Mouse (Mus musculus) CH12F3 (cell line): Measurements from ENCODE around the gene Tsacc.
"Not testable (repeated sequence)": the region's sequence is repeated elsewhere in the genome, so short reads cannot be mapped to it uniquely, and the experiment has no call there.

Source experiments
- in situ Hi-C: fragments of 300-500 bp; cut with MboI; formaldehyde crosslinking; loops from 2 replicates; pipeline ENCODE4 v1.14.3; 2020; ENCODE audit warnings: low sequenced_read_pairs

Tsacc gene

GRCm38 (mm10) chr3:88296561-88297318 is at the start of gene Tsacc, which contains the start of gene Cct3:
Tsacc (minus strand) TSS chr3:88296999.
Cct3 (plus strand) TSS chr3:88297116.
- in situ Hi-C loops, result no loop called here

GRCm38 (mm10) chr3:88339006-88339405 is 42.2 kb upstream of the Tsacc start:
- in situ Hi-C loops, result no loop called here

- in situ Hi-C loops, result no loop called here
Measured at GRCm38 (mm10) chr3:88338316-88338715, 41.5 kb upstream of the Tsacc start.

- in situ Hi-C loops, result no loop called here
Measured at GRCm38 (mm10) chr3:88337367-88338020, 40.7 kb upstream of the Tsacc start.

GRCm38 (mm10) chr3:88336058-88337013 is 39.5 kb upstream of the Tsacc start, which contains the start of the genes Tmem79 and Smg5:
Tmem79 (minus strand) TSS chr3:88336148.
Smg5 (plus strand) TSS chr3:88336260.
- in situ Hi-C loops, result no loop called here

DNA sequence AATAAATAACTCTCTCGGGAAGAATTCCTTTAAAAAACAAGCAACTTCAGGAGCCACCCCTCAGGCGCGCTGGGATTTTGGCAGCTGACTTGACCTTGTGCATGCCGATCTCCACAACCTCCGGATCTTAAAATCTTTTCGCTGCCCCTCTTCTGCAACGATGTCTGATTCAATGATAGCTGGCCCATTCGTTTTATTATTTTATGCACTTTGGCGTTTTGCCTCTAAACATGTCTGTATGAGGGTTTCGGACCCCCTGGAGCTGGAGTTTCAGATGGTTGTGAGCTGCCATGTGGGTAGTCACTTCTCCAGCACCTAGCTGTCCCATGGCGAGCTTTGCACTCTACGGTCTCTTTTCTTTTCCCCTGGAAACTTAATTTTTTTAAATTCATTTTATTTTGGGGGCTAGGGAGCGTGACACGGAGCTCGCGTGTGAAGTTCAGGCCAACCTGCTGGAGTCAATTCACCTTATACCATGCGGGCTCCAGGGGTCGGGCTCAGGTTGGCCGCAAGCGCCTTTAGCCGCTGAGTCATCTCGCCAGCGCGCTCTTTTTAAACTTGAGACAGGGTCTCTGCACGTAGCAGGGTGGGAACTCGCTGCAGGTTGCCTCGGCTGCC is 38.7 kb upstream of the Tsacc start:
- in situ Hi-C loops, result no loop called here

DNA sequence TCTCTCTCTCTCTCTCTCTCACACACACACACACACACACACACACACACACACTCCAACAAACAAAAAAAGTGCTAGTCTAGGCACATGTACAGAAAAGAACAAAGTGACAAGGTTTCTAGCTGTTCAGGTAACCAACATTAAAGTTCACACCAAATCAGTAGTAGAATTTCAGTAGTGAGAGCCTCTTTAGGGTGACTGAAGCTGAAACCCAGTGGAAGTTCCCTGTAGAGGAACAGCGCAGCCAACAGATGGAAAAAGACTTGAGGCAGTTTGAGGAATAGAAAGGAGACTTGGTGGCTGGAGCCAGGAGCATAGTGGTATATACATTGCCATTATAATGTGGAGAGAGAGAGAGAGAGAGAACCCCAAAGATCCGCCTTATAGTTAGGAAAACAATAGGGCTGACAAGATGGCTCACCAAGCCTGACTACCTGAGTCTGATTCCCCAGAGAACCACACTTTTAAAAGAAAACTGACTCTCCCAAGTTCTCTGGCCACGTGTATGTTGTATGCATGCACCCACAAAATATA is 38.2 kb upstream of the Tsacc start:
- in situ Hi-C loops, result no loop called here

DNA sequence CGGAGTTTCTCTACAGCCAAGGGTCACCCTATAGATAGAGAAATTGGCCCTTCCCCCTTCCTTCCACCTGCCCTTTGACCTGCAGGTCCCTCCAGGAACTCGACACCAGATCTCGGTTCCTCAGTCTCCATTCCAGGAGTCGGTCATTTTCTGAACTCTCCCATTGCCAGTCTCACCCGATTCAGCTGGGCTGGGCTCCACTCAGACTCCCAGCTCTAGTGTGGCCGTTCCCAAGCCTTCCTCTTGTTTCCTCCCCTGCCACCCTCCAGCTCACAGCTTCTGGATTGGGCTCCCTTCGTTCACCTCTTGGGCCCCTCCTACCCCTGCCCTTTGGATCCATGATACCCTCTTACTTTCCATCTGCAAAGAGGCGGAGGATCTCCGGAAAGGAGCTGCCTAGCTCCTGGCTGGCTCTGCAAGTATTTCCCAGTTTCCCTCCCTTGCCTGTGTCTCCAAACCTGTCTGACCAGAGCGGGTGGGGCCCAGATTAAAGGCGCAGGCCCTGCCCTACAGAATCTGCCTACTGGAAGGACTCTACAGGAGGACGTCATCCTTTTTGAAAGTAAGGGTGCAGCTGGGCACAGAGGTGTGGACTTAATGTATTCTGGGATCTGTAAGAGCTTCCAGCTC is 37.3 kb upstream of the Tsacc start:
- in situ Hi-C loops, result no loop called here

GRCm38 (mm10) chr3:88331282-88331681 is 34.5 kb upstream of the Tsacc start:
- in situ Hi-C loops, result no loop called here

DNA sequence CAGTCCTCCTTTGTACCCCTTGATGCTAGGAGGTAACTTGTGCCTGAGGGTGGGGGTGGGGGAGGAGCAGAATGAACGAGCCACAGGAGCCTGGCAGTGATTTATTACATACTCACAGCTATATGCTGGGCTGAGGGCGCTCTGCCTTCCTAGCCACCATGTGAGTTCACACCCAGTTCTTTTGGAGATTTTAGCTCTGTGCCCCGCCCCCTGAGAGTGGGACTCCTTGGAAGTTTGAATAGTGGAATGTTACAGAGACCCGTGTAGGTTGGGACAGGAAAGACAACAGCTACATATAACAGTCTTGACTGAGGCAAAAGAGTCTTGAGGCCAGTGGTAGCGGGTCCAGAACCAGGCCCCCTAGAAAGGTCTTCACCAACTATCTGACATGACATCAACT is 32.2 kb upstream of the Tsacc start:
- in situ Hi-C loops, result no loop called here

GRCm38 (mm10) chr3:88324951-88325405 is 28.2 kb upstream of the Tsacc start, which contains the start of gene Glmp:
Glmp (plus strand) TSS chr3:88325023.
- in situ Hi-C loops, result no loop called here

DNA sequence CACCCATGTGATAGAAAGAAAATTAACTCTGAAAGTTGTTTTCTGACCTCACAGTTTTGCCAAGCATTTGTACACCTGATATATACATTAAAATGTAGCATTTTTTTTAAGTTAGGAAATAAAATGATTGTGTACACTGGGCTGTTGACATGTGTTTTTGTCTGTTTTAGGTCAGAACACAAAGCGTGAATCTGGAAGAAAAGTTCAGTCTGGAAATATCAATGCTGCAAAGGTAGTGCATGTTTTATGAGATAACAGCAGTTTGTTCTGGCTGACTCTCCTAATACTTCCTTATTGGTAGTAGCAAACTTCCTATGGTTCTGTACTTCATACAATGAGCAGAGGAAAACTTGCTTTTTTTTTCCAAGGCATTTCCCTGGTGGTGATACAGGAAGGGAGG is 2.4 kb upstream of the Tsacc start:
- in situ Hi-C loops, result no loop called here

- in situ Hi-C loops, result no loop called here
Measured at GRCm38 (mm10) chr3:88297321-88297851, 587 bp upstream of the Tsacc start.

GRCm38 (mm10) chr3:88296110-88296560 is 664 bp downstream of the Tsacc start:
- in situ Hi-C loops, result no loop called here

- in situ Hi-C loops, result not testable (repeated sequence)
Measured at GRCm38 (mm10) chr3:88295272-88295671, 1.5 kb downstream of the Tsacc start.

DNA sequence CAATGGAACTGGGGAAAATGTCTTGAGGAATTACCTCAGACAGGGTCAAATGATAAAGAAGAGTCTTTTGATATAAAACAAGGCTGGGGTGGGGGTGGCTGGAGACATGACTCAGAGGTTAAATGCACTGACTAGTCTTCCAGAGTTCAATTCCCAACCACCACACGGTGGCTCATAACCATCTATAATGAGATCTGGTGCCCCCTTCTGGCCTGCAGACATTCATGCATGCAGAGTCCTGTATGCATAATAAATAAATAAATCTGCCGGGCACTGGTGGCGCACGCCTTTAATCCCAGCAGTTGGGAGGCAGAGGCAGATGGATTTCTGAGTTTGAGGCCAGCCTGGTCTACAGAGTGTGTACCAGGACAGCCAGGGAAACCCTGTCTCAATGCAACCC is 4.8 kb downstream of the Tsacc start:
- in situ Hi-C loops, result no loop called here

DNA sequence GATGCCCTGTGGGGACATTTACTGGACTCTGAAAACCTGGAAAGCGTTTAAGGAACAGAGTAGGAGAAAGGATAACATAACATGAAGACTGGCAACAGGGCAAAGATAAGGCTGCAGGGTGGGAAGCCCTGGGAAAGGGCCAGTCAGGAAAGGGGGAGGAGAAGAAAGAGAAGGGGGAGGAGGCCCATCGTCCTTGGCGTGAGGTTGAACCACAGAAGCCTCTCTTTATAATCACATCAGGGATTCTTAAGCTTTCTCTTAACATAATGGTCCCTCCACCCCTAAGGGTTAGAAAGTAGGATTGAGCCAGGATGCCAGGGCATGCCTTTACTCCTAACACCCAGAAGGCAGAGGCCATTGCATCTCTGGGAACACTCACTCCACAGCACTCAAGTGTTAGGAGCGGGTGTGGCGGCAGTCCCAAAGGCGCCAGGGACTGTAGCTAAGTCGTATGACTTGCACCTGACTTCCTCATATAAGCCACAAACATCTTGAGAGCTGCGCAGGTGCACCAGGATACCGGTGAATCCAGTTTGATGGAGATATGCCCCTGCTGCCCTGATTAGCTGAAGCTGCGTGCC is 8.6 kb downstream of the Tsacc start:
- in situ Hi-C loops, result not testable (repeated sequence)

GRCm38 (mm10) chr3:88287110-88287509 is 9.7 kb downstream of the Tsacc start, which contains the start of gene Gm38392:
Gm38392 (minus strand) TSS chr3:88287210.
- in situ Hi-C loops, result no loop called here

GRCm38 (mm10) chr3:88285565-88285895 is 11.3 kb downstream of the Tsacc start:
- in situ Hi-C loops, result not testable (repeated sequence)
